Mouse (Mus musculus) megakaryocyte progenitor cell, adult 5-6 weeks (primary cell): ENCODE measurements around the gene Tmem104. TPM values are rescaled to one million over a fixed set of nuclear protein-coding genes. Genes with fewer than 3 reads are reported as not detected.

Experiments used
- ATAC-seq: replicated peaks from 2 replicates; pipeline ENCODE4 v1.8.0; 2016; ENCODE audit warnings: mild to moderate bottlenecking, moderate TSS enrichment, inconsistent platforms; ENCODE audit not compliant: poor library complexity
- total RNA-seq, 2 experiments: library from RNA; stranded (forward) in 1 of 2; stranded (reverse) in 1 of 2; fragments of 157-497, 149-512 nt in 1 of 2; fragments of 200-1000 nt in 1 of 2; gene quantifications; 2 replicates each; pipeline versions ENCODE4 v1.2.3 to v1.2.4; 2015 to 2017

Tmem104 gene
- total RNA-seq, 2 experiments from 2014 or later = 7.8 to 8.2 TPM

DNA sequence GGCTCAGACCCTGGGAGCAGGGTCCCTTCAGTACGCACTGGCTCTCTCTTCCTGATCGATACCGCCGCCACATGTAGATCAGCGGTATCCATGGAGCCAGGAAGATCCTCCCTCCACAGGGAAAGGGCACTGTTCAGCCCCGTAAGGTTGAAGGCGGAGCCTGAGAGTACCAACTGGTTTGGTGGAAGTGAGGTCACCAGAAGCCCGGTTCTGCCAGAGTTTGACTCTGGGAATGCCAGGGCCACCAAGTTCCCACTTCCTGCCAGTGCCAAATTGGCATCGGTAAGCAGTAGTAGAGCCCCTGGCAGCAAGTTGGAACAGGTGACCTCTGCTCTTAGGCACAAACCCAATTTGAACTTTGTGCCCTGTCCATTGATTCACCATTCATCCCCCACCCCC lies 22.3 kb upstream of the Tmem104 start:
- ATAC-seq = no peak

- ATAC-seq = no peak
Observed at GRCm38 (mm10) chr11:115166776-115167175, 20.5 kb upstream of the Tmem104 start.

GRCm38 (mm10) chr11:115167631-115168249 lies 19.5 kb upstream of the Tmem104 start:
- ATAC-seq = no peak

GRCm38 (mm10) chr11:115169430-115169829 lies 17.9 kb upstream of the Tmem104 start:
- no peak for ATAC-seq

- no peak for ATAC-seq
Observed at GRCm38 (mm10) chr11:115171125-115171524, 16.2 kb upstream of the Tmem104 start.

- ATAC-seq = peak; percentile 55; the same call in 1 of the 2 replicates
Observed at GRCm38 (mm10) chr11:115172825-115173287, 14.4 kb upstream of the Tmem104 start.

- ATAC-seq = peak; percentile 75
Observed at GRCm38 (mm10) chr11:115173549-115174339, 13.5 kb upstream of the Tmem104 start.

- no peak for ATAC-seq
Observed at GRCm38 (mm10) chr11:115176399-115177190, 10.7 kb upstream of the Tmem104 start.

DNA sequence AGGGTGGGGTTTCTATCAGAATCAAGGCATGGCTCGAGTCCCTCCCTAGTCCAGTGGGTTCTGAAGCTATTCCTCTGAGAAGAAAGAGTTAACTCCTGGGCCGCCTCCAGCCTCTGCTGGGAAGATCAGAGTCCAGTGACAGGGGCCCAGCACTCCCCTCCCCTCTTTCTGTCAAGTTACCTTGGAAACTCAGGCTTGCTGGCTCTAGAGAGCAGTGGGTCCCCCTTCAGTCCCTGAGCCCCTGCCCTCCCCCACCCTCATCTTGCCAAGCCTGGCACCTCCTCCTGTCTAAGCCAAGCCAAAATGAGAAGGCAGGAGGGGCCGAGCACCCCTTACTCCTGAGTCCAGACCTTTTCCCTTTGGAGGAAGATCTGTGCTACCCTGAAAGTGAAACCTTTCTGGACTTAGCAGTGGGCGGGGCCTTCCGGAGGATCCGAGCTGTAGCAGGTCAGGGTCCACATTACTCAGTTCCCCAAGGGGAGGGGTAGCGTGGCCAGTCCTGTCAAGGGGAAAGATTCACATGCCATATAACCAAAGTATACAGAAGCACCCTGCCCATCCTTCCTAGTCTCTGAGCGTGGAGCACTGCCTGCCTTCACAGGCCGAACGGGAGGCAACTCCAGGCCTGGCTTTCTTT lies 9.6 kb upstream of the Tmem104 start:
- no peak for ATAC-seq

GRCm38 (mm10) chr11:115178766-115179165 lies 8.5 kb upstream of the Tmem104 start:
- ATAC-seq = no peak

DNA sequence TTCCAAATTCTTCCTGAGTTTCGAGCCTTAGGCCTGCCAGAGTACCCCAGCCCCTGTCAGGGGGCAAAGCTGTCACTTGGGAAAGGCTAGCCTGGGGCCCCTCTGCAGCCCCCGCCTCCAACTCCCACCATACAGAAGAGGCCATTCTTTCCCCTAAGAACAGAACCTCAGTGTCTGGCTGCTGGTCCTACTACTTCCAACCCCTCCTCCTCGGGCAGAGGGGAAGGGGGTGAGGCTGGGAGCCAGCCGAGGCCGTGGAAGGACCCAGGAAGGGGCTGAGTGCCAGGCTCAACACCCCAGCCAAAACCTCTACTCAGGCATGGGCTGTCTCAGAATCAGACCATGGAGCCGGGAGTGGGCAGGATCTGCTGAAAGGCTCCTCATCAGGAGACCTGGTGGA lies 8.1 kb upstream of the Tmem104 start:
- no peak for ATAC-seq

GRCm38 (mm10) chr11:115179881-115180280 lies 7.4 kb upstream of the Tmem104 start:
- ATAC-seq = no peak

DNA sequence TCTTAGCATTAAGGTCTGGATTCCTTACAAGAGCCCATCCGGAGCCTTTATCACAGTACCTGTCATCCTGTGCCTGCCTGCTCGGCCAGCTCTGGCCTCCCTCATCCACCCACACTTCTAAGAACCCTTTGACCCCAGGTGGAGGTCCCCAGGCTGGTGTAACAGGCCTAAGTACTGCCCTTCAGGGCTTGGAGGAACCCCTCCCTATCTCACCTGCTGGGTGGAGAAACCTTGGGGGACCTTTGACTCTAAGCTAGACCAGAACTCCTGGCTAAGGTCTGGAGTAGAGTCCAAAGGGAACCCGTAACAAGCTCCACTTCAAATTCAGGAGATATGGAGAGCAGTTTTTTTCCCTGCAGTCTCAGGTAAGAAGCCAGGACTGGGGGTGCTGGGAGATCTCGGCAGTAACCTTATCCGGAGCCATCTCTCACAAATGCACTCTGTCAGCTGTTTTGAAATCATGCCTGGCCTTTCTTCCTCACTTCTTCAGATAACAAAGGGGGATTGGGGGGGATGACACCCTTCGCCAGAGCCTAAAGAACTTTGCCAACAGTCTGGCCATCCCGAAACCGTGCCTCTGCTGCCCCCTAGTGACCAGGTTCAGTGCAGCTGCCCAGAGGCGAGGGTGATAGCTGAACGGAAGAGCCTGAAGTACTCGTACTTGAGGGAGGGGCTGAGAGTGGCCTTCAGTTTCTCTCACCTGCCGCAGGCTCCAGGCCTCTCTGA lies 5.2 kb upstream of the Tmem104 start:
- ATAC-seq = peak; percentile 66

DNA sequence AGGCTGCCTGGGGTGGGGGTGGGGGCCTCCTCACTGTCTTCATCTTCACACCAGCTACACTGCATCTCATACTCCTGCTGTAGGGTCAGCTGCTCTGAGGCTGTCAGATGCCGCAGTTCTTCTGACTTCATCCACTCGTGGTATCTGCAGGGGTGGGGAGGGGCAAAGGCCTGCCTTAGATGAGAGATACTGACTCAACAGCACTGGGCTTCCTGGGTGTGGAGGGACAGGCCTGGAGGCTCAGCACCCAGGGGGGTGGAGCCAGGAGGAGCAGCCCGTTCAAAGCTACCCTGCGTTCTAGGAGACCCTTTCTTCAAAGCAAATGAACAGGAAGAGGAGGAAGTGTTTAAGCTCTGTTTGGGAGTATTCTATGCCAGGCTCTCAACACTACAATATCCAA lies 2.3 kb upstream of the Tmem104 start:
- ATAC-seq = no peak

GRCm38 (mm10) chr11:115187693-115188092 lies 406 bp downstream of the Tmem104 start, which contains the start of gene Nat9:
Gene Nat9 (minus strand): TSS chr11:115187859.
- no peak for ATAC-seq

DNA sequence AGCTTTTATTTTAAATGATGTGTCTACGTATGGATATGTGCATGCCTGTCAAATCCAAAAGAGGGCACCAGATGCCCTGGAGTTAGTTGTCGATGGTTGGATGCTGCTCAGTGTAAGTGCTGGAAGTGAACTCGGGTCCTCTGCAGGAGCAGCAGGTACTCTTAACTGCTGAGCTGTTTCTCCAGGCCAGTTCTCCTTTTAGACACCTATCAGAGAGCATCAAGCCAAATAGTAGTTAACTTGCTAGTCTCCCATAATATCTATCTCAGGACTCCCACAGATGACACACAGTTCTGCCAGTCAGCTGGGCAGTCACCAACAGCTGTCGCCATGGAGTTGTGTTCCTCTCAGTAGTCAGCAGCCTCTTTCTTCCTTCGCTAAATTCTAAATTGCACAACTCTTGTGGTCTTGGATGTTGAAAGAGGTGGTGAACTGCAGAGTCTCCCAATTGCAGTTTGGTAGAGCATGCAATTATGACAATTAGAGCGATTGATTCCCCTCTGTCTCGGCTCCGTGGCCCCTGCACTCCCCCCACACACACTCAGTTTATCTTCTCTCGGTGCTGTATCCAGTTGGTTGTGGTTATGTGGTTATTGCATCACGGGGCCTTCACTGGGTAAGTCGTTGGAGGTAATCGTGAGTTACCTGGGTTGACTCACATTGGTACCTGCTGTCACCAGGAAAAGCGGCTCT lies 1.4 kb downstream of the Tmem104 start:
- peak; percentile 53 for ATAC-seq

DNA sequence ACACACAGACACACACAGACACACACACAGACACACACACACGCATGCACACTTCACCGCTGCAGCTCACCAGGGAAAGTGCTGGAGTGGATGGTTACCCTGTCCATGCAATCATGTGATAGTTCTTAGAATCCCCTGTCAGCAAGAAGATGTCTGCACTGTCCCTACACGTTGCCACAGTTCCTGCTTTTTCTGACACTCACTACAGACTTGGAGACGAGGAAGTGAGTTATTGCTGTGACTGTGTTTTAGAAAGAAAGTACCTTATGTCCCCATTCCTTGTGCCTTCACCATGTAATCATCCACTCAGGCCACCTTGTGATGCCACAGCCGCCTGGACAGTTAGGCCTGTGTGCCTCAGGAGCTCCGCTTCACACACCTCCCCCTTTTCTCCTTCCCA lies 2.0 kb downstream of the Tmem104 start:
- ATAC-seq = peak; percentile 22

- no peak for ATAC-seq
Observed at GRCm38 (mm10) chr11:115192180-115192579, 4.9 kb downstream of the Tmem104 start.

- no peak for ATAC-seq
Observed at GRCm38 (mm10) chr11:115194693-115195092, 7.4 kb downstream of the Tmem104 start.

GRCm38 (mm10) chr11:115195933-115196332 lies 8.6 kb downstream of the Tmem104 start:
- peak; percentile 85 for ATAC-seq
